Mouse (Mus musculus) urinary bladder, adult 2 months (tissue): ENCODE measurements at regions not wholly inside any gene's neighbourhood (a gene's known extent, or its start where the extent isn't known, plus 50 kb on each side); places are given as distances from the start of the nearest gene placed in this dataset.

Experiments
- DNase-seq: peaks from one replicate; pipeline ENCODE4 v3.0.0; 2022; ENCODE audit warnings: low spot score

- no peak for DNase-seq
These were observed 336.8 kb upstream of the 4930535I16Rik start for GRCm38 (mm10) chr4:124254446-124255182.

- no peak for DNase-seq
These were observed 323.8 kb upstream of the 4930535I16Rik start for GRCm38 (mm10) chr4:124241600-124241999.

GRCm38 (mm10) chr4:124236476-124236875, 318.7 kb upstream of the 4930535I16Rik start:
- peak; percentile 68 for DNase-seq

- peak; percentile 43 for DNase-seq
These were observed 310.7 kb upstream of the 4930535I16Rik start for GRCm38 (mm10) chr4:124228537-124228936.

GRCm38 (mm10) chr4:124223646-124224500, 306.1 kb upstream of the 4930535I16Rik start:
- no peak for DNase-seq

- no peak for DNase-seq
These were observed 303.9 kb upstream of the 4930535I16Rik start for GRCm38 (mm10) chr4:124221736-124222135.

- no peak for DNase-seq
These were observed 299.4 kb upstream of the 4930535I16Rik start for GRCm38 (mm10) chr4:124217206-124217605.

- no peak for DNase-seq
These were observed 298.5 kb upstream of the 4930535I16Rik start for GRCm38 (mm10) chr4:124216351-124216750.

GRCm38 (mm10) chr4:124215077-124215476, 297.3 kb upstream of the 4930535I16Rik start:
- no peak for DNase-seq

- no peak for DNase-seq
These were observed 292.3 kb upstream of the 4930535I16Rik start for GRCm38 (mm10) chr4:124210103-124210502.

- no peak for DNase-seq
These were observed 288.7 kb upstream of the 4930535I16Rik start for GRCm38 (mm10) chr4:124206480-124206879.

- DNase-seq = no peak
These were observed 285.9 kb upstream of the 4930535I16Rik start for GRCm38 (mm10) chr4:124203736-124204135.

- DNase-seq = no peak
These were observed 282.3 kb upstream of the 4930535I16Rik start for GRCm38 (mm10) chr4:124199884-124200844.

- DNase-seq = no peak
These were observed 281.0 kb upstream of the 4930535I16Rik start for GRCm38 (mm10) chr4:124198832-124199231.

- DNase-seq = no peak
These were observed 278.9 kb upstream of the 4930535I16Rik start for GRCm38 (mm10) chr4:124196711-124197110.

GRCm38 (mm10) chr4:124193059-124193721, 275.4 kb upstream of the 4930535I16Rik start:
- no peak for DNase-seq

GRCm38 (mm10) chr4:124190775-124191174, 273.0 kb upstream of the 4930535I16Rik start:
- DNase-seq = no peak

GRCm38 (mm10) chr4:124189993-124190385, 272.2 kb upstream of the 4930535I16Rik start:
- no peak for DNase-seq

GRCm38 (mm10) chr4:124189352-124189992, 271.6 kb upstream of the 4930535I16Rik start:
- no peak for DNase-seq

GRCm38 (mm10) chr4:124187108-124187507, 269.3 kb upstream of the 4930535I16Rik start:
- no peak for DNase-seq

- DNase-seq = no peak
These were observed 263.5 kb upstream of the 4930535I16Rik start for GRCm38 (mm10) chr4:124181335-124181734.
